Mouse (Mus musculus): ENCODE data around the gene Tmed9. TPM values are rescaled to one million over a fixed set of nuclear protein-coding genes. Genes with fewer than 3 reads are reported as not detected.
A peak's percentile ranks its signal among the peaks of the same experiment; 100 is the strongest.

Tmed9 gene
- total and polyA plus RNA-seq, 3 experiments, result 88.2 to 196 (median 194) TPM

- H3K27me3 ChIP-seq (replicated peaks), result no peaks in the 10 kb centered on the region
- H3K79me2 ChIP-seq (replicated peaks; ENCODE audit: control insufficient read depth, extremely low read depth, insufficient read depth, poor library complexity, severe bottlenecking), result peaks cover 14% of the 10 kb centered on the region
- no peak overlapping the region for H3K27ac ChIP-seq (ENCODE audit: insufficient read depth, low read depth)
- H3K9ac ChIP-seq (ENCODE audit: insufficient read depth, low read depth), result peak overlapping the region; percentile 69; the same call in 1 of the 2 replicates
- in situ Hi-C loops (cut with MboI; ENCODE audit: low pct_ligation_motif_present, low pct_unique_long_range_greater_than_20kb, low sequenced_read_pairs), result no loop called here
- peak overlapping the region; percentile 79 to 95 (median 89) for H3K4me3 ChIP-seq (replicated peaks in 1 of 3; ENCODE audit: low read depth in 2 of 3, low read length in 2 of 3, poor library complexity in 1 of 3)
- peak overlapping the region; percentile 86 for H3K4me2 ChIP-seq (ENCODE audit: insufficient read depth, low read depth, poor library complexity, severe bottlenecking)
- dilution Hi-C loops (cut with MboI; ENCODE audit: extremely low pct_ligation_motif_present, extremely low pct_unique_long_range_greater_than_20kb, low sequenced_read_pairs), result no loop called here
- TF ChIP-seq MAX (IDR thresholded peaks at IDR 0.05; ENCODE audit: low read length), result no peak
- TF ChIP-seq ZMIZ1 (IDR thresholded peaks at IDR 0.05; ENCODE audit: low read depth, low read length), result no peak
- TF ChIP-seq USF2 (conservative IDR thresholded peaks at IDR 0.05; ENCODE audit: low read depth, low read length), result no peak
- TF ChIP-seq CTCF (conservative IDR thresholded peaks at IDR 0.05 in 1 of 2, IDR thresholded peaks at IDR 0.05 in 1 of 2; ENCODE audit: low read depth in 2 of 2, low read length in 2 of 2), result no peak
- TF ChIP-seq CHD2 (IDR thresholded peaks at IDR 0.05; ENCODE audit: low read length), result no peak
- no peak for TF ChIP-seq ELF1 (IDR thresholded peaks at IDR 0.05; ENCODE audit: low read depth, low read length)
- TF ChIP-seq UBTF (IDR thresholded peaks at IDR 0.05; ENCODE audit: low read depth, low read length), result no peak
- TF ChIP-seq HCFC1 (IDR thresholded peaks at IDR 0.05; ENCODE audit: low read depth, low read length), result no peak
- no peak for TF ChIP-seq ZC3H11A (IDR thresholded peaks at IDR 0.05; ENCODE audit: low read depth, low read length)
- no peak for TF ChIP-seq POLR2AphosphoS2 (IDR thresholded peaks at IDR 0.05; ENCODE audit: low read depth, low read length)
- TF ChIP-seq NRF1 (IDR thresholded peaks at IDR 0.05; ENCODE audit: low read depth, low read length), result no peak
- no peak for TF ChIP-seq MYC (IDR thresholded peaks at IDR 0.05; ENCODE audit: low read depth, low read length)
- TF ChIP-seq MEF2A (IDR thresholded peaks at IDR 0.05; ENCODE audit: borderline replicate concordance, low read depth, low read length), result no peak
- no peak for TF ChIP-seq ZNF384 (IDR thresholded peaks at IDR 0.05; ENCODE audit: low read depth, low read length)
- no peak for TF ChIP-seq SMC3 (IDR thresholded peaks at IDR 0.05; ENCODE audit: low read depth, low read length)
- no peak for TF ChIP-seq ZKSCAN1 (IDR thresholded peaks at IDR 0.05; ENCODE audit: borderline replicate concordance, low read depth, low read length)
- peaks cover 66 to 79% of the 10 kb centered on the region in 2 experiments for H3K36me3 ChIP-seq (replicated peaks in 1 of 2; ENCODE audit: control insufficient read depth in 1 of 2, insufficient read depth in 1 of 2, low read length in 1 of 2)
- no peak for DNase-seq (ENCODE audit: extremely low read depth)
- H3K9me3 ChIP-seq (replicated peaks; ENCODE audit: low read length), result no peaks in the 10 kb centered on the region
- peaks cover 17 to 43% of the 10 kb centered on the region in 2 experiments for H3K4me1 ChIP-seq (ENCODE audit: control insufficient read depth in 1 of 2, insufficient read depth in 2 of 2)
Measured at GRCm38 (mm10) chr13:55535191-55535590, 38.3 kb upstream of the Tmed9 start.

GRCm38 (mm10) chr13:55535796-55536193 lies 37.7 kb upstream of the Tmed9 start:
- in situ Hi-C loops (cut with MboI; ENCODE audit: low pct_ligation_motif_present, low pct_unique_long_range_greater_than_20kb, low sequenced_read_pairs), result no loop called here

More at GRCm38 (mm10) chr13:55535796-55536193, 37.7 kb upstream of the Tmed9 start:
- TF ChIP-seq JUN (IDR thresholded peaks at IDR 0.05; ENCODE audit: insufficient read depth, low read depth, low read length), result no peak
- TF ChIP-seq POLR2A (IDR thresholded peaks at IDR 0.05; ENCODE audit: low read depth, low read length), result no peak
- no peak for TF ChIP-seq MYC (IDR thresholded peaks at IDR 0.05; ENCODE audit: low read depth, low read length)
- no peak for TF ChIP-seq BHLHE40 (IDR thresholded peaks at IDR 0.05; ENCODE audit: low read depth, low read length)
- TF ChIP-seq ZKSCAN1 (IDR thresholded peaks at IDR 0.05; ENCODE audit: borderline replicate concordance, low read depth, low read length), result no peak
- no peak for TF ChIP-seq TBP (conservative IDR thresholded peaks at IDR 0.05; ENCODE audit: low read depth, low read length)
- TF ChIP-seq ETS1 (conservative IDR thresholded peaks at IDR 0.05; ENCODE audit: low read depth, low read length), result no peak
- TF ChIP-seq NELFE (IDR thresholded peaks at IDR 0.05; ENCODE audit: low read depth, low read length), result no peak
- no peak for TF ChIP-seq MAFK (IDR thresholded peaks at IDR 0.05; ENCODE audit: insufficient replicate concordance, low read length)
- TF ChIP-seq TCF12 (IDR thresholded peaks at IDR 0.05; ENCODE audit: low read depth, low read length), result no peak
- TF ChIP-seq JUND (conservative IDR thresholded peaks at IDR 0.05; ENCODE audit: low read depth, low read length), result no peak
- TF ChIP-seq USF1 (IDR thresholded peaks at IDR 0.05; ENCODE audit: low read depth, low read length), result no peak
- TF ChIP-seq ZC3H11A (IDR thresholded peaks at IDR 0.05; ENCODE audit: low read depth, low read length), result no peak
- no peak for TF ChIP-seq USF2 (conservative IDR thresholded peaks at IDR 0.05; ENCODE audit: low read depth, low read length)
- TF ChIP-seq MAZ (IDR thresholded peaks at IDR 0.05; ENCODE audit: low read depth, low read length), result no peak
- TF ChIP-seq MXI1 (IDR thresholded peaks at IDR 0.05; ENCODE audit: low read depth, low read length), result no peak
- no peak for TF ChIP-seq POLR2AphosphoS2 (IDR thresholded peaks at IDR 0.05; ENCODE audit: low read depth, low read length)
- H3K9ac ChIP-seq (ENCODE audit: insufficient read depth, low read depth), result peak overlapping the region; percentile 69
- peak overlapping the region; percentile 86 for H3K4me2 ChIP-seq (ENCODE audit: insufficient read depth, low read depth, poor library complexity, severe bottlenecking)
- H3K27me3 ChIP-seq (replicated peaks), result no peaks in the 10 kb centered on the region
- H3K4me3 ChIP-seq (replicated peaks in 1 of 3; ENCODE audit: low read depth in 2 of 3, low read length in 2 of 3, poor library complexity in 1 of 3), result peak overlapping the region; percentile 79 to 95 (median 89)
- peak overlapping the region; percentile 53 for H3K27ac ChIP-seq (ENCODE audit: insufficient read depth, low read depth)
- H3K9me3 ChIP-seq (replicated peaks; ENCODE audit: low read length), result no peaks in the 10 kb centered on the region
- peaks cover 13 to 37% of the 10 kb centered on the region in 2 experiments for H3K4me1 ChIP-seq (ENCODE audit: control insufficient read depth in 1 of 2, insufficient read depth in 2 of 2)
- H3K36me3 ChIP-seq (replicated peaks in 1 of 2; ENCODE audit: control insufficient read depth in 1 of 2, insufficient read depth in 1 of 2, low read length in 1 of 2), result peaks cover 65 to 79% of the 10 kb centered on the region in 2 experiments
- H3K79me2 ChIP-seq (replicated peaks; ENCODE audit: control insufficient read depth, extremely low read depth, insufficient read depth, poor library complexity, severe bottlenecking), result peaks cover 14% of the 10 kb centered on the region
- dilution Hi-C loops (cut with MboI; ENCODE audit: extremely low pct_ligation_motif_present, extremely low pct_unique_long_range_greater_than_20kb, low sequenced_read_pairs), result no loop called here
- no peak for DNase-seq (ENCODE audit: extremely low read depth)

Measured in CH12.LX (cell line).